Mouse (Mus musculus) adrenal gland, postnatal 4 days (tissue): ENCODE data around the gene Wdr34. TPM values are rescaled to one million over a fixed set of nuclear protein-coding genes. Genes with fewer than 3 reads are reported as not detected.
"Not testable (repeated sequence)": the region's sequence is repeated elsewhere in the genome, so short reads cannot be mapped to it uniquely, and the experiment has no call there.

ENCODE experiments used
- DNase-seq, 2 experiments: peaks; one replicate each; pipeline ENCODE4 v3.0.0; 2021 to 2022; ENCODE audit warnings: low spot score in 2 of 2, mixed read lengths in 2 of 2
- total RNA-seq, 2 experiments: library from RNA; stranded (reverse); gene quantifications; 2 replicates each; pipeline ENCODE4 v1.2.3; 2021

The Wdr34 gene
- total RNA-seq, 2 experiments from 2014 or later, result 35.9 to 39.2 TPM

- DNase-seq, result no peak
Observed at GRCm38 (mm10) chr2:30067031-30067888, 18.6 kb upstream of the Wdr34 start.

GRCm38 (mm10) chr2:30066046-30066901 lies 17.6 kb upstream of the Wdr34 start:
- DNase-seq, result peak; percentile 91 to 92

- DNase-seq, result no peak
Observed at GRCm38 (mm10) chr2:30064298-30064697, 15.6 kb upstream of the Wdr34 start.

GRCm38 (mm10) chr2:30063791-30064190 lies 15.1 kb upstream of the Wdr34 start:
- DNase-seq, result no peak

GRCm38 (mm10) chr2:30063235-30063634 lies 14.6 kb upstream of the Wdr34 start:
- DNase-seq, result no peak

- peak in 1 of 2 experiments; percentile 46 for DNase-seq
Observed at GRCm38 (mm10) chr2:30062249-30063093, 13.8 kb upstream of the Wdr34 start.

- DNase-seq, result peak in 1 of 2 experiments; percentile 30
Observed at GRCm38 (mm10) chr2:30061215-30062166, 12.8 kb upstream of the Wdr34 start.

GRCm38 (mm10) chr2:30058418-30058817 lies 9.7 kb upstream of the Wdr34 start:
- no peak for DNase-seq

- DNase-seq, result no peak
Observed at GRCm38 (mm10) chr2:30057223-30057904, 8.7 kb upstream of the Wdr34 start, which contains the start of gene Set. Gene Set, plus strand, starts transcription at chr2:30057378.

GRCm38 (mm10) chr2:30056736-30057135 lies 8.1 kb upstream of the Wdr34 start:
- no peak for DNase-seq

GRCm38 (mm10) chr2:30055310-30055709 lies 6.6 kb upstream of the Wdr34 start:
- not testable (repeated sequence) for DNase-seq

- no peak for DNase-seq
Observed at GRCm38 (mm10) chr2:30051992-30052761, 3.5 kb upstream of the Wdr34 start.

GRCm38 (mm10) chr2:30049831-30050230 lies 1.1 kb upstream of the Wdr34 start:
- no peak for DNase-seq

- DNase-seq, result no peak
Observed at GRCm38 (mm10) chr2:30048101-30048501, 580 bp downstream of the Wdr34 start.

GRCm38 (mm10) chr2:30047127-30047526 lies 1.6 kb downstream of the Wdr34 start:
- no peak for DNase-seq

GRCm38 (mm10) chr2:30044550-30044949 lies 4.1 kb downstream of the Wdr34 start:
- no peak for DNase-seq

GRCm38 (mm10) chr2:30042445-30042844 lies 6.2 kb downstream of the Wdr34 start:
- peak; percentile 65 to 69 for DNase-seq

GRCm38 (mm10) chr2:30039687-30040086 lies 9.0 kb downstream of the Wdr34 start:
- no peak for DNase-seq
